ENCODE assay signal across 1 mouse cellular context in the genomic region with DNA sequence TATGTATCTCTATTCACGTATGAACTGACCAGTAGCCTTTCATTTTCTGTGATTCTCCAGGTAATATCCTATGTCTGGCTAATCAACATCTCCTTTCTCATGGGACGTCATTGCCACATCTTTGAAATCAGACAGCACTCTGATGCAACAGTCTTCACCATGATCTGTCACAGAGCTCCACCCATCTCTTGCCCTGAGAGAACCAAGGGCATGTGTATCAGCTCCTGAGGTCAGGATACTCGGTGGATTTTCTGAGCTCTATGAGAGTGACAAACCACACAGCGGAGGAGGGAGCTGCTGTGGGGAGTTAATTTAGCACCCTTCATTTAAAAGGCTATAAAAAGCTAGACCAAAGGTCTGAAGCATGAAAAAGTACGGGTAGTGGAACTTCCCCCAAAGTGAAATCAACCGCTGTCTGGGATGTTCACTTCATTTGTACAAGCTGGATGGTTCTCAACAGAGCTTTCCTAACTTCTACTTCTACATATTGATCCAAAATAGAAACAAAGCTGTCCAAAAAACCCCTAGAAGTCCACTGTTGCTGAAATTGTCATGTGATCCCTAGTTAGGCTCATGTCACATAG.
TF ChIP-seq lines count a peak whose summit lies in the region.

No protein-coding gene starts in this region.

TF ChIP-seq in CH12.LX, 34 proteins besides CTCF, POLR2A, EP300 and RAD21 (continued from another document):
- TF ChIP-seq MEF2A (IDR thresholded peaks at IDR 0.05; ENCODE audit: borderline replicate concordance, low read depth, low read length) (peak; percentile 85; the same call in 1 of the 2 replicates), USF1 (IDR thresholded peaks at IDR 0.05; ENCODE audit: low read depth, low read length) (peak; percentile 23), ELF1 (IDR thresholded peaks at IDR 0.05; ENCODE audit: low read depth, low read length) (no peak), RCOR1 (conservative IDR thresholded peaks at IDR 0.05; ENCODE audit: low read depth, low read length) (peak; percentile 62; the same call in 1 of the 2 replicates), PAX5 (IDR thresholded peaks at IDR 0.05; ENCODE audit: low read length) (no peak), MAZ (IDR thresholded peaks at IDR 0.05; ENCODE audit: low read depth, low read length) (0 out of 2 replicates have a peak, but pooled peaks have one; percentile 21), SIN3A (IDR thresholded peaks at IDR 0.05; ENCODE audit: low read length) (peak; percentile 54), UBTF (IDR thresholded peaks at IDR 0.05; ENCODE audit: low read depth, low read length) (no peak), ETS1 (conservative IDR thresholded peaks at IDR 0.05; ENCODE audit: low read depth, low read length) (peak; percentile 76), SMC3 (IDR thresholded peaks at IDR 0.05; ENCODE audit: low read depth, low read length) (peak; percentile 1; the same call in 1 of the 2 replicates), MYC (IDR thresholded peaks at IDR 0.05; ENCODE audit: low read depth, low read length) (peak; percentile 65; the same call in 1 of the 2 replicates)
